Mouse (Mus musculus): ENCODE measurements around the gene Olfr1015.
A peak's percentile ranks its signal among the peaks of the same experiment; 100 is the strongest.

Gene Olfr1015

DNA sequence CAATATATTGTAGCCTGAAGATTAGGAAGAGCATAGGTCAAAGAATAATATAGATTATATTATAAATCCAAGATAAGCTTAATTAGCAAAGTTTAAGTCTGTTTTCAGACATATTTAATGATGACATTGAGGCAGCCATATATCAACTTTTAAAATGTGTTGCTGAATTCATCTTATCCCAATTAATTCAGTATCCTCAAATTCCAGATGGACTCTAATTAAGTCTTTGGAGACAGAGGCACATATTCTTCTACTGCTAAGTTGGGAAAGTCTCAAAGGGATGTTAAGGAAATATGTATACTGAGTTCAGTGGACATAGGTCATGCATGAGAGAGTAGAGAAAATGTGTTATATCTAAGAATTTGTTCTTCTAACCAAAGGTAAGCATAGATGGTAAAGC is at the start of gene Olfr1015:
TSS of gene Olfr1015 (plus strand) at position 301 of the 400 bp plus-strand sequence.
- DNase-seq = no peak

GRCm38 (mm10) chr2:85753822-85754221 is 28.0 kb upstream of the Olfr1015 start:
- DNase-seq = no peak

- DNase-seq = no peak
These were observed 19.2 kb upstream of the Olfr1015 start, which contains the start of gene Olfr1012 for GRCm38 (mm10) chr2:85762666-85763065. Olfr1012 (minus strand) TSS chr2:85762766.

- DNase-seq = no peak
These were observed 15.0 kb upstream of the Olfr1015 start, which contains the start of gene Olfr1013 for GRCm38 (mm10) chr2:85766798-85767197. Olfr1013 (plus strand) TSS chr2:85767098.

DNA sequence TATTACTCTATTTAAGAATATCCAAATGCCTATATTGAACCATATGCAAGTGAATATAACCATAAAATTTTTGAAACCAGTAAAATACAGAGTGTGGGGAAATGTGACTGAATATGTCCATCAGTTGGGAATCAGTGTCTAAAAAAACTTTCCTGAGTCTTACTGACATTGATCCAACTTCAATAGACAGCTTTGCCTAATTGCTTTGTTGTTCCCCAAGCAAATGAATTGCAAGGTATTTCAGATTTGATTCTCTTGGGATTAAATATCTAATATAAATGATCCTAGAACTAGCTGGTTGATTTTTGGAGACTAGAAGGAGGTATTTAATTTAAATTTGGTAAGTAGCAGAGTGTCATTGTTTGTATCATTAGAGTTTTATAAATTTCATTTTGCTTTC is 9.4 kb upstream of the Olfr1015 start, which contains the start of gene Olfr1014:
TSS of gene Olfr1014 (plus strand) at position 301 of the 400 bp plus-strand sequence.
- no peak for DNase-seq

DNA sequence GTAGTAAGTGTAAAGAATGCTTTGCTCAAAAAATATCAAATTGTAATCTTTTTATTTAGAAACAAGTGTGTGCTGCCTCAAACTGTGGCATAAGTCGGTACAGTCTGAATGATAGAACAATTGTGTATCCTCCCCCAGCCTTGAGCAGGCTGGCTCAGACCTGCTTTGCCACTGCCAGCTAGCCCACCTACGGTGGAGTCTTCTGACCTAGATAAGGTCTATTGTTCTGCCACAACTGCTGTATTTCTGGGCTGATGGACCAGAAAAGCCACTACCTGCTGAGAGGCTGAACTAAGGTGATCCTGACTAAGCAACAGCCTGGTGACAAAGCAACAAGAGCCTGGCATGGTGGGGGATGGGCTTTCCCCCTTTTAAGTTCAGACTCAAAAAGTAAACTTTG is 10.5 kb downstream of the Olfr1015 start:
- DNase-seq = peak in 1 of 2 experiments; percentile 9

DNA sequence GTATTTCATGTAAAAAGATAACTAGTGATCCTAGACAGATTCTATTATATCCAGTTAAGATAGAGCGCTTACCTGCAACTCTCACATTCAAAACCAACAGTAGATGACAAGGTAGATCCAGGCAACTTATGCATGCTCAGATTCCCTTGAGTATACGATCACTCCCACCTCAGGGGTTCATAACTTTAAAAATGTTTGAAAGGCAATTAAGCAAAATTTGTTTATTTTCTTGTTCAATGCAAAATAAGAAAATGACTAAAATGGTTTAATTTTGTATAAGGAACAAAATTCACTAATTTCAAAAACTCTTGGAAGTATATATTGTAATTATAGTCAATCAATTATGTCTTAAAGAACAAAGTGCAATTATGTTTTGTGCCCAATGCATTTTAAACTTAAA is 20.6 kb downstream of the Olfr1015 start, which contains the start of gene Olfr1016:
TSS of gene Olfr1016 (minus strand) at position 101 of the 400 bp plus-strand sequence.
- no peak for DNase-seq

- DNase-seq = no peak
These were observed 22.7 kb downstream of the Olfr1015 start for GRCm38 (mm10) chr2:85804501-85804900.

DNA sequence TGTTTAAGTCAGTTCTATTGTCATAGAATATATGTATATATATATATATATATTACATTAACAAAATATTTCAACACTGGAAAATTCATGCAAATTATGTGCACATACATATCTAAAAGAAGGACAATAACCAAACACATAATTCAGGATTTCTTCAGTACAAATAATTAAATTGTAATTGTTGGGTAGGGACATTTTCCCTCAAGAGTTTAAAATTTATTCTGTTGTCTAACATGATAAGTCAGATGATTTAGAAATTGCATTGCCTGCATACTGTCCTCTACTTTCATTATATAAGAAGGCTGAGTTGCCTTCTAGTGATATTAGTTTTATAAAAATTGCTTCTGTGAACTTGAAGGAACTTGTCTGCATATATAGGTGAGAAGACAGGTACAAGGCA is 36.4 kb downstream of the Olfr1015 start, which contains the start of gene Olfr1018:
TSS of gene Olfr1018 (plus strand) at position 301 of the 400 bp plus-strand sequence.
- no peak for DNase-seq

Data from cerebellum, postnatal 25 days (tissue).